Mouse (Mus musculus) limb, embryonic 14.5 days (tissue): ENCODE data around the gene Pa2g4. TPM values are rescaled to one million over a fixed set of nuclear protein-coding genes. Genes with fewer than 3 reads are reported as not detected.

Source experiments
- ATAC-seq: fragments of 200-750 bp; cut with Nextera tagmentation; 2 replicates; pipeline ENCODE4 v1.8.0; 2017; ENCODE audit warnings: low read depth, moderate number of reproducible peaks, moderate TSS enrichment; ENCODE audit not compliant: low FRiP score
- DNase-seq: peaks from one replicate; pipeline ENCODE4 v3.0.0-alpha.2; 2015; ENCODE audit warnings: low spot score
- H3K27ac ChIP-seq: fragments of 300-500 bp; sonication (generic); replicated peaks from 2 replicates; pipeline ENCODE4 v1.5.1; 2014; ENCODE audit warnings: low read depth, mild to moderate bottlenecking, low read length, moderate library complexity, mixed read lengths
- H3K27me3 ChIP-seq: fragments of 300-500 bp; sonication (generic); 2 replicates; pipeline ENCODE4 v1.6.1; 2014; ENCODE audit warnings: low read length, mixed read lengths; ENCODE audit not compliant: control insufficient read depth, insufficient read depth
- H3K36me3 ChIP-seq: fragments of 300-500 bp; sonication (generic); 2 replicates; pipeline ENCODE4 v1.6.1; 2014; ENCODE audit warnings: mild to moderate bottlenecking, low read length, moderate library complexity, mixed read lengths; ENCODE audit not compliant: control insufficient read depth, insufficient read depth
- H3K4me1 ChIP-seq: fragments of 300-500 bp; sonication (generic); 2 replicates; pipeline ENCODE4 v1.6.1; 2014; ENCODE audit warnings: antibody characterized with exemption, low read length, mixed read lengths; ENCODE audit not compliant: control insufficient read depth, insufficient read depth
- H3K4me2 ChIP-seq: fragments of 300-500 bp; sonication (generic); replicated peaks from 2 replicates; pipeline ENCODE4 v1.6.1; 2014; ENCODE audit warnings: low read depth, mild to moderate bottlenecking, low read length, moderate library complexity; ENCODE audit not compliant: severe bottlenecking
- H3K4me3 ChIP-seq: fragments of 300-500 bp; sonication (generic); replicated peaks from 2 replicates; pipeline ENCODE4 v1.5.1; 2014; ENCODE audit warnings: low read length
- H3K9ac ChIP-seq: fragments of 300-500 bp; sonication (generic); 2 replicates; pipeline ENCODE4 v1.6.1; 2014; ENCODE audit warnings: mild to moderate bottlenecking, low read depth, low read length, moderate library complexity; ENCODE audit not compliant: severe bottlenecking
- H3K9me3 ChIP-seq: fragments of 300-500 bp; sonication (generic); 2 replicates; pipeline ENCODE4 v1.6.1; 2016; ENCODE audit warnings: low read length; ENCODE audit not compliant: control insufficient read depth
- POLR2A ChIP-seq: fragments of 200-500 bp; IDR thresholded peaks from 2 replicates; pipeline ENCODE4 v1.8.0; 2012; ENCODE audit warnings: inconsistent platforms, mild to moderate bottlenecking, moderate library complexity, borderline replicate concordance; ENCODE audit not compliant: insufficient read depth, insufficient read length; ENCODE audit errors: extremely low read depth
- WGBS: fragments of 180-500 bp; shearing (Covaris S2); extraction: QIAGEN DNeasy Blood & Tissue Kit; methylation state at CpG from one replicate; pipeline ENCODE4 v1.1.7; 2014; 5-methylcytosine and 5-hydroxymethylcytosine counted together
- polyA plus RNA-seq, 2 experiments: library from polyadenylated mRNA; depleted of rRNA in 1 of 2; stranded (reverse) in 1 of 2; unstranded in 1 of 2; fragments of >200 nt; fragmentation: Nextera tagmentation in 1 of 2; extraction: Ambion mirVana in 1 of 2; gene quantifications; 2 replicates each; pipeline versions ENCODE4 v1.2.1 to v1.2.3; 2012 to 2014

Gene Pa2g4
- polyA plus RNA-seq, 2 experiments, result 186 to 210 TPM

DNA sequence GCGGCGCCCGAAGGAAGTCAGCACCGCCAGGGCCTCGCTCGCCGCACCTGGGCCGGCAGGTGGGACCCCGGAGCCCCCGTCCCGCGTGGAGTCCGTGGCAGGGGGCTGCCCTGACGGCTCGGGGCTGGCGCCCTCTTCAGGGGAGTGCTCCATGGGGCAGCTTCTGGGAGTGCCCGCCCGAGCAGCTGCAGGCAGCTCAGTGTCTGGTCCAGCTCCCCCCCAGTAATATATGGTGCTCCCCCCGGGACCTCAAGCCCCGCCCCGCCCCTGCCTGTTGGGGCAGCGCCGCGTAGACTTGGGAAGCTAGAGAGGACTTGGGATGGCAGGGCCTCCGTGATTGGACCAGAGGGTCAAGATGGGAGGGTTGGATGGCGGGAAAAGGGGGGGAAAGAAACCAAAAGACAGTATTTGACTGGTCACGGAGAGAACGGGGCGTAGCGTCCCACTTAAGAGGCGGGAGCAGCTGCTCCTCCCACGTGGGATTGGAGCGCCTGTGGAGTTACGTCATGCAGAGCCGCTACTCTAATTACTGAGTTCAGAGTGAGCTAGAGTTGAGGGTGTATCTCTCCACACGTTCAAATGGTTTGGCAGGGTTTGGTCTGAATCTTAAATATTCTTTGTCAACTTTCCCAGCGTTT lies 40.0 kb downstream of the Pa2g4 start, which contains the start of gene Esyt1:
Gene Esyt1, minus strand, starts transcription at position 201 of the 638 bp plus-strand sequence.
- under 1% methylated on average over 37 of the region's 37 CpGs for WGBS
- H3K9me3 ChIP-seq, result no peaks in the 10 kb centered on the region
- H3K27ac ChIP-seq, result peak within 1 kb of the TSS; percentile 64; the same call in 1 of the 2 replicates
- H3K4me2 ChIP-seq, result peak within 1 kb of the TSS; percentile 96
- peak within 1 kb of the TSS; percentile 74 for H3K9ac ChIP-seq
- H3K4me3 ChIP-seq, result peak within 1 kb of the TSS; percentile 69
- DNase-seq (peak; percentile 98), ATAC-seq (peak; percentile 97)
- peak; percentile 71; the same call in 1 of the 2 replicates for TF ChIP-seq POLR2A
- H3K27me3 ChIP-seq, result no peaks in the 10 kb centered on the region
- peaks cover 13% of the 10 kb centered on the region for H3K36me3 ChIP-seq
- 0 out of 2 replicates have a peak, but pooled peaks cover 10% of the 10 kb centered on the region for H3K4me1 ChIP-seq

DNA sequence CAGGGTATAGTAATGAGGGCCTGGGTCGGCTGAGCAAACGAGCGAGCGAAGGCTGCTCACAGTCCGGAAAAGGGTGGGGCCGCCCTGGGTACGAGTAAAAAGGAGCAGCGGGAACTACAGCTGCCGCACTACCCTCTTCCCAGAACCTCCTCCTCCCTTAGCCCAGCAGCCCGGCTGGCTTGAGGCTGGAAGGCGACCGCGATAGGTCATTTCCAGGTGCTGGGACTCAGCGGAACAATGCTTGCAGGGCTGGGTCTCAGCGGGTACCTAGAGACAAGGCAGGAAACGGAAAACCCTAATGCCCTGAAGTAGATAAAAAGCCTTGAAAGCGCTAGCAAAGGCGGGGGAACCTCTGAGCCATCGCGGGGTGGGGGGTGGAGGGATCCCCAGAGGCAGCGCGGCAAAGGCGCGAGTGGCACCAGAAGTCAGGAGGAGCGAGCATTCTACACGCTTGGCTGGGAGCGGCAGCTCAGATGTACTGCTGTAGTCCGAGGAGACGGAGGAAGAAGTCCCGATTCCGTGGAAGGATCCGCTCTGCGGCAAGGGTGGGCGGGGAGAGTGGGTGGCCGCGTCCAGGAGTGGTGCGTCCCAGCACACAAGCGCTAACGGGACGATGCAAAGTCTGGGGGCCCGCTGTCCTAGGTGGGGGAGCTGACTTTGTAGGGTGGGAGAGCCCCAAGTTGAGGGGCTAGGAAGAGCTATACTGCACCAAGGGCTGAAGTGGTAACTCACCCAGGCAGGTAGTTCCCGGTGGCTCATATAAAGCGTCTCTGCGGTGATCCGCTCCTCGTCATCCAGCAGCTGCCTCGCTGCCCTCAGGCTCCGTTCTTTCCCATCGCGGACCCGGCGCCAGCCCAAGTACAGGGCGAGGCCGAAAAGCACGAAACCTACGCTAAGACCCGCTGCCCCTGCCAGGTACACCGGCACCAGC lies 40.8 kb downstream of the Pa2g4 start:
- Histone ChIP-seq H3K4me2 (peak overlapping the region; percentile 96), H3K9ac (peak overlapping the region; percentile 74), H3K27me3 (no peaks in the 10 kb centered on the region), H3K27ac (peak overlapping the region; percentile 64; the same call in 1 of the 2 replicates), H3K9me3 (no peaks in the 10 kb centered on the region), H3K4me1 (0 out of 2 replicates have a peak, but pooled peaks cover 10% of the 10 kb centered on the region), H3K36me3 (peaks cover 21% of the 10 kb centered on the region), H3K4me3 (peak overlapping the region; percentile 69)
- WGBS, result under 1% methylated on average over 55 of the region's 58 CpGs
- DNase-seq (peak; percentile 38), ATAC-seq (peak; percentile 16)
- TF ChIP-seq POLR2A, result no peak

DNA sequence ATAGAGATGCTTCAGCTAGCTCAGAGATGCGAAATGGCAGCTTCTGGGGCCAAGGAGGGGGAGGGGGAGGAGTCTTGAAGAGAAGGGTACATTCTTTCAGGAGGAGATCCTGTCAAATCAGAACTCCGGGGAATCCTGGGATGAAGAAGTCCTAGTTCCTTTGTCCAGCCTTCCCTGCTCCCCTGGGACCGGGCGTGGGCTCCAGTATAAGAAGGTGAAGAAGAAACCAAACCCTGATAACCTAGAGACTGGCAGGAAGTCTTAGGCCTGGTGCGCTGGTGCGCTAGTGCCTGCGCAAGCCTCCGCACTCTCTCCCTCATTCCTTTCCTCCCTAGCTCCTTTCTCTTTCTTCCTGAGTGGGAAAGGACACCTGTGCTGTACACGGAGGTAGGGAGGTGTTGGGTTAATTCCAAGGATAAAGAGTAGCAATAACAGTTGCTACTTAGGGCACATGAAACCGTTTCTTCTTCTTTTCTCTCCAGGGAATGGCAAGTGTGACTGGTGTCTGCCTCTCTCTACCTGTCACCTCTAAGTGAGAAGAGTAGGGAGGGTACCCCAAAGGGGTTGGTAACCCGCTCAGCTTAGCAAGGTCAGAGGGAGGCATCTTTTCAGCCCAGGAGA lies 41.6 kb downstream of the Pa2g4 start:
- Histone ChIP-seq H3K9me3 (no peaks in the 10 kb centered on the region), H3K4me1 (0 out of 2 replicates have a peak, but pooled peaks cover 10% of the 10 kb centered on the region), H3K4me3 (peak overlapping the region; percentile 69), H3K36me3 (peaks cover 22% of the 10 kb centered on the region), H3K4me2 (peak overlapping the region; percentile 96), H3K27ac (no peak overlapping the region), H3K27me3 (no peaks in the 10 kb centered on the region), H3K9ac (peak overlapping the region; percentile 74)
- DNase-seq, result no peak
- WGBS, result 11% methylated on average over 11 of the region's 11 CpGs
- TF ChIP-seq POLR2A, result no peak
- no peak for ATAC-seq

DNA sequence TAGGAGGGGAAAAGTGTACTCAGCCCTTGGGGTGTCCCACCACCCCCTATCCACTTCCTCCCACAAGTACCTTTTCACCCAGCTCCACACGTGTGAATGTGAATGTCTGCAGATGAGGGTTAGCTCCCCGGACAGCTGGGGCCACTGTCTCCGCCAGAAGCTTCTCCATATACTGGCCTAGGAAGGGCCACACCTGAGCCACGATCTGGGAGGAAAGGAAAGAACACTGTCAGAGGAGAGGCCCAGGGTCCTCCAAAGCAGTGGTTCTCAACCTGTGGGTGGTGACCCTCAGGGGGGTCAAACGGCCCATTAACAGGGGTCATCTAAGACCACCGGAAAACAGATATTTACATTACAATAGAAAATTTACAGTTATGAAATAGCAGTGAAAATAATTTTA lies 43.4 kb downstream of the Pa2g4 start:
- H3K4me1 ChIP-seq, result 0 out of 2 replicates have a peak, but pooled peaks cover 10% of the 10 kb centered on the region
- ATAC-seq (no peak), DNase-seq (no peak)
- no peak overlapping the region for H3K9ac ChIP-seq
- H3K36me3 ChIP-seq, result peaks cover 36% of the 10 kb centered on the region
- no peak overlapping the region for H3K4me3 ChIP-seq
- 79% methylated on average over 6 of the region's 6 CpGs for WGBS
- no peak overlapping the region for H3K27ac ChIP-seq
- peaks cover 7% of the 10 kb centered on the region; the same call in 1 of the 2 replicates for H3K27me3 ChIP-seq
- no peak overlapping the region for H3K4me2 ChIP-seq
- TF ChIP-seq POLR2A, result no peak
- no peaks in the 10 kb centered on the region for H3K9me3 ChIP-seq

DNA sequence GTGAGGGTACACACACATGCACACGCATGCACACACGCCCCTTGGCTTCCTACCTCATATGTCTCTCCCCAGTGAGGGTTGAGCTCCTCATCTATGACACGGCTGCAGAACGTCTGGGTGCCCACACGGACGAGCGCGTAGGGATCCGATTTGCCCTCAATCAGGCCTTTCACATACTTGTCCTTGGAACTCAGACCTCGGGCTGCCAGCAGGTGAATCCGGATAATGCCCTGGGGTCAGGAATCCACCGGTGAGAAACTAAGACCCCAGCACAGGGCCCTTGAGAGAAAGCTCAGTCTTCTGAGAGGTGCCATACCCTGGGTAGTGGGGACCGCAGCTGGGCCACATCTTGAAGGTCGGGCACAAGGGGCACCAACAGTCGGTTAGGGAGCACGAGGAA lies 45.2 kb downstream of the Pa2g4 start:
- Histone ChIP-seq H3K9me3 (no peaks in the 10 kb centered on the region), H3K4me3 (no peak overlapping the region), H3K27me3 (peaks cover 17% of the 10 kb centered on the region; the same call in 1 of the 2 replicates), H3K4me2 (no peak overlapping the region), H3K4me1 (0 out of 2 replicates have a peak, but pooled peaks cover 5% of the 10 kb centered on the region), H3K27ac (no peak overlapping the region), H3K36me3 (peaks cover 42% of the 10 kb centered on the region), H3K9ac (no peak overlapping the region)
- ATAC-seq (no peak), DNase-seq (no peak)
- no peak for TF ChIP-seq POLR2A
- WGBS, result 87% methylated on average over 16 of the region's 16 CpGs
